Comparison of ENCODE assay signal across 8 mouse cellular contexts in genomic region chr4:155235311-155236119, GRCm38 (mm10). TPM values are rescaled to one million over a fixed set of nuclear protein-coding genes. Genes with fewer than 3 reads are reported as not detected.
A peak's percentile ranks its signal among the peaks of the same experiment; 100 is the strongest.
DNase-seq lines count a peak whose midpoint lies in the region; ATAC-seq lines count a peak whose summit lies in the region.

No protein-coding gene starts in this region.

- 9% methylated on average over 18 of the region's 18 CpGs for WGBS in intestine, embryonic 15.5 days

- peaks cover 56% of the 10 kb centered on the region for H3K4me1 ChIP-seq in intestine, embryonic 15.5 days (replicated peaks)

- peak; percentile 49 for ATAC-seq in granulocyte monocyte progenitor cell, adult 5-6 weeks (replicated peaks; ENCODE audit: poor library complexity, severe bottlenecking)
- ATAC-seq in intestine, embryonic 15.5 days, result peak; percentile 87
- ATAC-seq in megakaryocyte, adult 5-6 weeks (ENCODE audit: poor library complexity, severe bottlenecking), result peak; percentile 32

- H3K27me3 ChIP-seq in intestine, embryonic 15.5 days (replicated peaks), result no peaks in the 10 kb centered on the region

- peak; percentile 62 for DNase-seq in urinary bladder, adult 2 months (ENCODE audit: low spot score)
- DNase-seq in urinary bladder, postnatal 10 days (ENCODE audit: low spot score), result no peak
- peak; percentile 78 for DNase-seq in embryo, embryonic 9.5 days (ENCODE audit: extremely low spot score)
- peak; percentile 94 to 97 for DNase-seq in left cerebral cortex, postnatal 10 days (ENCODE audit: extremely low spot score in 1 of 2, low spot score in 2 of 2)
- peak; percentile 86 for DNase-seq in right cerebral cortex, postnatal 4 days

- intact Hi-C loops in left cerebral cortex, postnatal 10 days (cut with DNase I), result no loop called here

- peak overlapping the region; percentile 98 for H3K27ac ChIP-seq in intestine, embryonic 15.5 days

- H3K9ac ChIP-seq in intestine, embryonic 15.5 days, result peak overlapping the region; percentile 47

- peak overlapping the region; percentile 3; the same call in 1 of the 2 replicates for H3K4me3 ChIP-seq in intestine, embryonic 15.5 days (replicated peaks)

- H3K36me3 ChIP-seq in intestine, embryonic 15.5 days, result no peaks in the 10 kb centered on the region

- H3K4me2 ChIP-seq in intestine, embryonic 15.5 days (replicated peaks), result peak overlapping the region; percentile 50

- H3K9me3 ChIP-seq in intestine, embryonic 15.5 days, result no peaks in the 10 kb centered on the region

RNA-seq across cellular contexts. Expression of gene Ski, which starts 13.1 kb away (rescaled TPM):
- 43.6 and 67.2 TPM in 2 replicates for polyA plus RNA-seq in urinary bladder, adult 2 months (2012; rRNA removed)
- total RNA-seq in granulocyte monocyte progenitor cell, adult 5-6 weeks (2014; fragmentation: Nextera tagmentation), result 18.1 and 19.4 TPM in 2 replicates
- 4.7 and 8.6 TPM in 2 replicates for total RNA-seq in granulocyte monocyte progenitor cell, adult 5-6 weeks (2017)
- polyA plus RNA-seq in intestine, embryonic 15.5 days (2015; fragmentation: Nextera tagmentation; extraction: Ambion mirVana), result 13.3 and 13.8 TPM in 2 replicates
- total RNA-seq in left cerebral cortex, postnatal 10 days (2021), result 100 to 1,000 TPM; 108 to 111 TPM
- 41.5 and 42.9 TPM in 2 replicates for total RNA-seq in megakaryocyte, adult 5-6 weeks (2015)
- 12.4 and 13.3 TPM in 2 replicates for total RNA-seq in megakaryocyte, adult 5-6 weeks (2017)

RNA-seq across cellular contexts. Expression of gene Faap20, which starts 14.1 kb away (rescaled TPM):
- 47.5 and 51.8 TPM in 2 replicates for polyA plus RNA-seq in urinary bladder, adult 2 months (2012; rRNA removed)
- 25.0 and 35.2 TPM in 2 replicates for total RNA-seq in granulocyte monocyte progenitor cell, adult 5-6 weeks (2014; fragmentation: Nextera tagmentation)
- 14.0 and 17.5 TPM in 2 replicates for total RNA-seq in granulocyte monocyte progenitor cell, adult 5-6 weeks (2017)
- polyA plus RNA-seq in intestine, embryonic 15.5 days (2015; fragmentation: Nextera tagmentation; extraction: Ambion mirVana), result 64.1 and 74.9 TPM in 2 replicates
- 10 to 100 TPM; 25.4 to 26.2 TPM for total RNA-seq in left cerebral cortex, postnatal 10 days (2021)
- total RNA-seq in megakaryocyte, adult 5-6 weeks (2015), result 32.6 and 34.2 TPM in 2 replicates
- 11.7 and 18.3 TPM in 2 replicates for total RNA-seq in megakaryocyte, adult 5-6 weeks (2017)

Comparison
In these comparisons a context has a peak if more than half of its experiments do, and no peak if none do; other contexts are left out.
1. ATAC-seq: peak in every context shown above with its lines; median percentile 87 in intestine, embryonic 15.5 days; 49 in granulocyte monocyte progenitor cell, adult 5-6 weeks; 32 in megakaryocyte, adult 5-6 weeks.